ENCODE assay signal across 13 mouse cellular contexts in genomic region chr1:154532987-154533940, GRCm38 (mm10).
DNase-seq lines count a peak whose midpoint lies in the region; ATAC-seq lines count a peak whose summit lies in the region.
"Had no signal": no experiment of that assay in that cellular context is flagged by ENCODE, and none has a peak within 500 bp of the region (broad histone marks: within the 10 kb centered on the region; RNA-seq: fewer than 3 reads in every experiment).

No protein-coding gene starts in this region.

- no peaks in the 10 kb centered on the region for H3K27me3 ChIP-seq in hindbrain, embryonic 15.5 days
- H3K27me3 ChIP-seq in hindbrain, embryonic 12.5 days: no peaks in the 10 kb centered on the region

- H3K9ac ChIP-seq in hindbrain, embryonic 15.5 days: no peak overlapping the region
- H3K9ac ChIP-seq in hindbrain, embryonic 12.5 days: no peak overlapping the region

- 56% methylated on average over 11 of the region's 11 CpGs for WGBS in hindbrain, embryonic 15.5 days
- 68% methylated on average over 11 of the region's 11 CpGs for WGBS in hindbrain, embryonic 12.5 days

- H3K9me3 ChIP-seq in hindbrain, embryonic 15.5 days: no peaks in the 10 kb centered on the region
- no peaks in the 10 kb centered on the region for H3K9me3 ChIP-seq in hindbrain, embryonic 12.5 days (replicated peaks)

- no peak for ATAC-seq in hindbrain, embryonic 15.5 days (ENCODE audit: low FRiP score, low read depth)
- ATAC-seq in hindbrain, embryonic 12.5 days (ENCODE audit: low FRiP score): no peak
- ATAC-seq: activated CD4-positive, CD25-positive, alpha-beta regulatory T cell, adult 4 months had no signal

- no peak overlapping the region for H3K4me2 ChIP-seq in hindbrain, embryonic 15.5 days
- H3K4me2 ChIP-seq in hindbrain, embryonic 12.5 days (replicated peaks): no peak overlapping the region

- peak overlapping the region; percentile 35; the same call in 1 of the 2 replicates for H3K27ac ChIP-seq in hindbrain, embryonic 15.5 days (replicated peaks)
- H3K27ac ChIP-seq in hindbrain, embryonic 12.5 days: no peak overlapping the region
- H3K27ac ChIP-seq: heart, adult 2 months had no signal

- H3K4me3 ChIP-seq in hindbrain, embryonic 15.5 days: no peak overlapping the region
- no peak overlapping the region for H3K4me3 ChIP-seq in hindbrain, embryonic 12.5 days
- H3K4me3 ChIP-seq: heart, adult 2 months had no signal

- DNase-seq in right cerebral cortex, adult 18-20 months: peak; percentile 62
- no peak for DNase-seq in right cerebral cortex, postnatal 14 days
- peak; percentile 73 to 80 for DNase-seq in left cerebral cortex, postnatal 14 days (ENCODE audit: low spot score in 2 of 2)
- DNase-seq in telencephalon, adult 2 months (ENCODE audit: low read depth, low spot score): peak; percentile 72
- no peak for DNase-seq in adipocyte (ENCODE audit: low spot score)
- no peak for DNase-seq in cerebellum, postnatal 4 days (ENCODE audit: low spot score in 2 of 2)
- DNase-seq: embryo, embryonic 11 days; heart, adult 2 months; heart, postnatal 14 days; kidney, adult 2 months had no signal

- intact Hi-C loops in left cerebral cortex, postnatal 14 days (cut with DNase I): no loop called here

- no peaks in the 10 kb centered on the region for H3K36me3 ChIP-seq in hindbrain, embryonic 15.5 days
- H3K36me3 ChIP-seq in hindbrain, embryonic 12.5 days: no peaks in the 10 kb centered on the region

- peaks cover 13% of the 10 kb centered on the region; the same call in 1 of the 2 replicates for H3K4me1 ChIP-seq in hindbrain, embryonic 15.5 days (replicated peaks)
- peaks cover 4% of the 10 kb centered on the region for H3K4me1 ChIP-seq in hindbrain, embryonic 12.5 days

Comparison
In these comparisons a context has a peak if more than half of its experiments do, and no peak if none do; other contexts are left out.
1. DNase-seq: peak in right cerebral cortex, adult 18-20 months (single experiment), left cerebral cortex, postnatal 14 days (2 of 2) and telencephalon, adult 2 months (single experiment); none in right cerebral cortex, postnatal 14 days (single experiment), adipocyte (single experiment) and cerebellum, postnatal 4 days (0 of 2).